Mouse (Mus musculus) ES-Bruce4 (cell line): Measurements from ENCODE around the gene Stxbp5. TPM values are rescaled to one million over a fixed set of nuclear protein-coding genes. Genes with fewer than 3 reads are reported as not detected.

ENCODE experiments used
- H3K27ac ChIP-seq: 2 replicates; pipeline ENCODE4 v1.5.1; 2012; ENCODE audit warnings: low read length, inconsistent platforms; ENCODE audit not compliant: insufficient read depth
- H3K27me3 ChIP-seq: 2 replicates; pipeline ENCODE4 v1.6.1; 2012; ENCODE audit warnings: mild to moderate bottlenecking, low read length, inconsistent platforms; ENCODE audit not compliant: control insufficient read depth, poor library complexity, insufficient read depth, severe bottlenecking
- H3K36me3 ChIP-seq: 2 replicates; pipeline ENCODE4 v1.6.1; 2012; ENCODE audit warnings: inconsistent platforms, mild to moderate bottlenecking, low read length, moderate library complexity; ENCODE audit not compliant: control insufficient read depth, poor library complexity, insufficient read depth, severe bottlenecking
- H3K4me1 ChIP-seq: one replicate; pipeline ENCODE4 v1.8.1; 2011; ENCODE audit warnings: low read length; ENCODE audit not compliant: control insufficient read depth, insufficient read depth
- H3K4me3 ChIP-seq: 2 replicates; pipeline ENCODE4 v1.5.1; 2011; ENCODE audit warnings: low read depth, mild to moderate bottlenecking, low read length
- H3K9ac ChIP-seq: 2 replicates; pipeline ENCODE4 v1.6.1; 2012; ENCODE audit warnings: low read depth, mild to moderate bottlenecking, inconsistent platforms; ENCODE audit not compliant: poor library complexity, severe bottlenecking
- H3K9me3 ChIP-seq: replicated peaks from 2 replicates; pipeline ENCODE4 v1.6.1; 2012; ENCODE audit warnings: mild to moderate bottlenecking, low read length, inconsistent platforms; ENCODE audit not compliant: control insufficient read depth, poor library complexity, insufficient read depth, severe bottlenecking
- CTCF ChIP-seq: IDR thresholded peaks from one replicate; pipeline ENCODE4 v1.8.1; 2011; ENCODE audit warnings: low read depth, low read length
- EP300 ChIP-seq: IDR thresholded peaks from 2 replicates; pipeline ENCODE4 v1.6.1; 2011; ENCODE audit warnings: low read depth, low read length; ENCODE audit not compliant: insufficient read depth
- POLR2A ChIP-seq: IDR thresholded peaks from one replicate; pipeline ENCODE4 v1.8.1; 2011; ENCODE audit warnings: low read length; ENCODE audit not compliant: insufficient read depth
- polyA plus RNA-seq: library from polyadenylated mRNA; stranded (reverse); fragments of >200 nt; gene quantifications from 2 replicates; pipeline ENCODE4 v1.2.4, GENCODE M21; 2011; ENCODE audit warnings: low read depth; ENCODE audit not compliant: missing spikeins, insufficient read depth, insufficient read length

Gene Stxbp5
- polyA plus RNA-seq, result 18.7 and 24.3 TPM in 2 replicates

- Histone ChIP-seq H3K27ac (no peak within 1 kb of the TSS), H3K9ac (peak within 1 kb of the TSS; percentile 85), H3K4me3 (peak within 1 kb of the TSS; percentile 90), H3K27me3 (no peaks in the 10 kb centered on the region), H3K36me3 (no peaks in the 10 kb centered on the region), H3K9me3 (no peaks in the 10 kb centered on the region), H3K4me1 (no peaks in the 10 kb centered on the region)
- no peak for TF ChIP-seq EP300
- TF ChIP-seq CTCF, result no peak
- TF ChIP-seq POLR2A, result no peak
Observed at GRCm38 (mm10) chr10:9901071-9901696, at the start of gene Stxbp5. Gene Stxbp5 (minus strand): TSS chr10:9901079.

- TF ChIP-seq EP300 (no peak), CTCF (no peak), POLR2A (no peak)
- Histone ChIP-seq H3K27ac (no peak overlapping the region), H3K27me3 (no peaks in the 10 kb centered on the region), H3K9ac (no peak overlapping the region), H3K4me3 (no peak overlapping the region), H3K9me3 (no peaks in the 10 kb centered on the region), H3K4me1 (no peaks in the 10 kb centered on the region), H3K36me3 (no peaks in the 10 kb centered on the region)
Observed at GRCm38 (mm10) chr10:9912395-9912794, 11.5 kb upstream of the Stxbp5 start.

- Histone ChIP-seq H3K4me1 (no peaks in the 10 kb centered on the region), H3K27ac (no peak overlapping the region), H3K27me3 (no peaks in the 10 kb centered on the region), H3K9me3 (no peaks in the 10 kb centered on the region), H3K9ac (no peak overlapping the region), H3K4me3 (no peak overlapping the region), H3K36me3 (no peaks in the 10 kb centered on the region)
- TF ChIP-seq CTCF (no peak), EP300 (no peak)
Observed at GRCm38 (mm10) chr10:9907919-9908502, 7.1 kb upstream of the Stxbp5 start.

DNA sequence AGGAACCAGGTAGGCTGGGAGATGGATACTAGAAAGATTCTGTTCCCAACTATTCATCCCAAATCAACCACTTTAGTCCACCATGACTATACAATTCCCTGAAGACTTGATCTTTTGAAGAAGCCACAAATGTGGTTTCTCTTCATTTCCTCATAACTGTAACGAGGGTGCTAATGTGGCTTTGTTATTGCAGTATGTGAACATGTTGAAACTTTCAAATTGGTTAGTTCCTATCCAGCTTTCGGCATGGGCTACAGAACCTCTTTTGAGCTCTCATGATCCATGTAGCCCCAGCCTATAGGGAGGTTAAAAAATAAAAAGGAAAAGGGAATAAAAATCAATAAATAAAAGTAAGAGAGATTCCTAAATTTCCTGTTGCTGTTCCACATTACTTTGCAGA lies 6.6 kb upstream of the Stxbp5 start:
- H3K4me3 ChIP-seq, result no peak overlapping the region
- no peaks in the 10 kb centered on the region for H3K9me3 ChIP-seq
- TF ChIP-seq EP300 (no peak), POLR2A (no peak), CTCF (no peak)
- no peak overlapping the region for H3K9ac ChIP-seq
- no peaks in the 10 kb centered on the region for H3K27me3 ChIP-seq
- no peaks in the 10 kb centered on the region for H3K4me1 ChIP-seq
- no peaks in the 10 kb centered on the region for H3K36me3 ChIP-seq
- no peak overlapping the region for H3K27ac ChIP-seq

DNA sequence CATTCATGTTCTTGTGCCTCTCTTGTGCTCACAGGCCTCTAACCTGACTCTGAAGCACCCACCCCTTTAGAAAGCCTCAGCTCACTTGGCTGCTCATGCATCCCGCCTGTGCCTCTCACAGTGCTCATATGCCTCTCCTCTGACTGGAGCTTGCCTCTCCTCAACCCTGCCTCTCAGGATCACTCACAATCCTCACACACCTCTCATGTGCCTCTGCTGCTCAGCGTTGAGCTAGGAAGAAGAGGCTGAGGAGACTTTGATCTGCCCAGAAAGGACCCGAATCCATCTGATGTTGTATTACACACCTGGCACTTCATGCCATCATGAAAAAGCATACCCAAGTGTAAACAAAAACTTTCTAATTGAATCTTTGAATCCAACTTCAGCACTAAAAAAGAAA lies 5.3 kb upstream of the Stxbp5 start:
- Histone ChIP-seq H3K36me3 (no peaks in the 10 kb centered on the region), H3K27ac (no peak overlapping the region), H3K4me3 (no peak overlapping the region), H3K9ac (no peak overlapping the region), H3K4me1 (no peaks in the 10 kb centered on the region), H3K9me3 (no peaks in the 10 kb centered on the region), H3K27me3 (no peaks in the 10 kb centered on the region)
- no peak for TF ChIP-seq POLR2A

GRCm38 (mm10) chr10:9901697-9902239 lies 889 bp upstream of the Stxbp5 start:
- no peaks in the 10 kb centered on the region for H3K36me3 ChIP-seq
- no peak overlapping the region for H3K27ac ChIP-seq
- peak overlapping the region; percentile 85 for H3K9ac ChIP-seq

More at GRCm38 (mm10) chr10:9901697-9902239, 889 bp upstream of the Stxbp5 start:
- H3K4me1 ChIP-seq, result no peaks in the 10 kb centered on the region
- TF ChIP-seq POLR2A (no peak), CTCF (no peak), EP300 (no peak)
- H3K27me3 ChIP-seq, result no peaks in the 10 kb centered on the region
- H3K4me3 ChIP-seq, result peak overlapping the region; percentile 90
- no peaks in the 10 kb centered on the region for H3K9me3 ChIP-seq
